Mouse (Mus musculus) splenic B cell, adult 2 months (primary cell): ENCODE results near the gene Ddi2.

Experiments
- DNase-seq: peaks from one replicate; pipeline ENCODE4 v3.0.0-alpha.2; 2011; ENCODE audit warnings: low read depth, low spot score
- H3K27me3 ChIP-seq: 2 replicates; pipeline ENCODE4 v1.6.1; 2012; ENCODE audit warnings: mild to moderate bottlenecking, low read length, moderate library complexity, mixed read lengths; ENCODE audit not compliant: control insufficient read depth, poor library complexity, insufficient read depth, severe bottlenecking
- H3K36me3 ChIP-seq: 2 replicates; pipeline ENCODE4 v1.6.1; 2012; ENCODE audit warnings: mild to moderate bottlenecking, low read length, moderate library complexity, mixed read lengths; ENCODE audit not compliant: control insufficient read depth, poor library complexity, insufficient read depth, severe bottlenecking

Gene Ddi2

DNA sequence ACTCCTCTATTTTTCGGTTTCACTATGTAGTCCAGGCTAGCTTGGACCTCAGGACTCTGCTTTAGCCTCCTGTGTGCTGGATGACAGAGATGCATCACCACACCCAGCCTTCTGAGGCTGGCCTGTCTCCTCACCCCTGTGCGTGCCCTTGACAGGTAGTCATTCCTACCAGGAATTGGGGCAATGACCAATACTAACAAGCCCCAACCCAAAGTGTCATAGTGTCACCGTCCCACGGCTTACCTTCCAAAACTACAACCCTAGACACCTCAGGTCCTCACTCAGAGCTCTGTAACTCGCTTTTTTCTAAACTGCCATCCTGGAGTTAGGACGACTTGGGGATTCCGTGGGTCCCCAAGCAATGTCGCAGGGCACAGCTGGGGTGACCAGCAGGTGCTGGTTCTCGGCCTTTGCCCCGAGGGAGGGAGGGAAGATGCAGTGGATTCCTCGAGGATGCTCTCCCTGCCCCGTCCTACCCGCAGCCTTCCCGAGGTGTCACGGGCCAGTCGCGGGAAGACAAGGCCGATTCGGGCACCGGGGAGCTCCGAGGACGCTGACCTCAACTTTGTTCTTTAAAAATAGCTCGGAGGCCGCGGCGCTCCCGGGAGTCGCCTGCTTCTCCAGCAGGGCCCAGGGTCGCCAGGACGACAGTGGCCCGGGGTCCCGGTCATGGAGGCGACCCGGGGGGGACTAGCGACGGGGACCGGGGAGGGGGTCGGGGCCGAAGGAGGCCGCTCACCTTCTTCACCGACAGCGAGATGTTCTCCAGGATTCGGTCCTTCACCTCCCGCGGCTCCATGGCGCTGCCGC is 59.9 kb downstream of the Ddi2 start:
- Histone ChIP-seq H3K36me3 (no peaks in the 10 kb centered on the region), H3K27me3 (no peaks in the 10 kb centered on the region)
- DNase-seq: peak; percentile 12

DNA sequence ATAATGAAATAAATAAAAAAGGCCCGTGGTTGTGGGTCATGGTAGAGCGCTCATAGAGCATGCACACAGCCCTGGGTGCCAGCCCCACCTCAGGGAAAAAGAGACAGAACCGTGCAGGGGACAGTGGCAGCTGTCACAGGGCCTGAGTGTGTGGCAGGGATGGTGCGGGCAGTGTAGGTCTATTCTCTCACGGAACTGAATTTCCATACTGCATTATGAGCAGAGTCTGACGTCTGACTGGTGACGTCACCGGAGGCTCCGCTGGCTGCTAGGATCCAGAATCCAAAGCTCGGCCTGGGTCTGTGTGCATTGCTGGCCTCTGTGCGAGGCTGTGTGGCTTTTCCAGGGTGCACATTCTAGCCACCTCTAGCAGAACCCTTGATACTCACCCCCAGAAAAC is 62.3 kb downstream of the Ddi2 start:
- no peaks in the 10 kb centered on the region for H3K27me3 ChIP-seq
- no peak for DNase-seq
- H3K36me3 ChIP-seq: no peaks in the 10 kb centered on the region

DNA sequence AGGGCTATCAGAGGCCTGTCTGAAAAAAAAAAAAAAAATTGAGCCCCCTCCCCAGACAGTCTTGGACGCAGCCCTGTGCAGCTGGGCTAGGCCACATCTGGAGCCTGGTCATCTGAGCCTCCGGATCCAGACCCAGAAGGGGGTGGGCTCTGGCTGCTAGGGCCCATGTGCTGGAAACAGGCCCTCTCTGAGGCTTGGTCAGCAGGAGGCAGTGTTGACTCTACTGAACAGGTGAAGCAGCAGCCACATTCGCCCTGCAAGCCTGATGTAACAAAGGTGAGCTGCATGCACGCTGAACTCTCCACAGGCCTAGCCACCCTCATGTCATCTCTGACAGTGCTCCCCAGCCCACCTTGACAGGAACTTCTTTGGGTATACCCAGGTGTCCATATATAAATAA is 63.5 kb downstream of the Ddi2 start:
- H3K27me3 ChIP-seq: no peaks in the 10 kb centered on the region
- H3K36me3 ChIP-seq: no peaks in the 10 kb centered on the region
- DNase-seq: peak; percentile 18

GRCm38 (mm10) chr4:141658846-141659484 is 64.3 kb downstream of the Ddi2 start:
- DNase-seq: no peak
- no peaks in the 10 kb centered on the region for H3K27me3 ChIP-seq

GRCm38 (mm10) chr4:141656932-141657331 is 66.3 kb downstream of the Ddi2 start:
- Histone ChIP-seq H3K36me3 (no peaks in the 10 kb centered on the region), H3K27me3 (no peaks in the 10 kb centered on the region)
- no peak for DNase-seq

More at GRCm38 (mm10) chr4:141658846-141659484, 64.3 kb downstream of the Ddi2 start:
- H3K36me3 ChIP-seq: no peaks in the 10 kb centered on the region

DNA sequence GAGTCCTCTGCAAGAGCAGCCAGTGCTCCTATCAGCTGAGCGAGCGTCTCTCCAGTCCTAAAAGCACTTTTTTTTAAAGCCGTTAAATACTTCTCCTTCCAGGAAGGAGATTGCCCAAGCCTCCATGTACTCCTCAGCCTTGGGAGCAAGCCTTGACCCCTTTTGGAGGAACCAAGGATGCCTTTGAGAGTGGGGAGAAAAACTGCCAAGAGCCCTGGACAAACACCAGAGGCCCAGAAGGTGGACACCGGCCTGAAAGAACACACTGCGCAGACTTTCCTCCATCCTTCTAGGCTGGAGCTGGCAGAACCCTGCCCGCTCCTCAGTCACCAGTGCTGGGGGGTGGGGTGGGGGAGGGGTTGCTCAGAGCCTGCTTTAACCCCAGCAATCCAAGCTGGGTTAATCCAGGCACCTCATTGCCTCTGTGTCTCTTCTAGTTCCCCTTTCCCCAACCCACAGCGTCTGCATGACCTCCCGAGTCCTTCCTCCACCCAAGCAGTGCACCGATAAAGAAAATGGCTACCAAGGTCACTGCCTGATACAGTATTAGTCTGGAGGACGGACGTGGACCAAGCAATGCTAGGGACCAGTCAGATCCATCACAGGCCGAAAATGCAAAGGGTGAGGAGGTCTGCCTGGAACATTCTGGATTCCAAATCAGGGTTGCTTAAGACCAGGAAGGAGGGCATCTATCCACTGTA is 67.2 kb downstream of the Ddi2 start:
- DNase-seq: peak; percentile 13
- H3K36me3 ChIP-seq: no peaks in the 10 kb centered on the region
- H3K27me3 ChIP-seq: no peaks in the 10 kb centered on the region

DNA sequence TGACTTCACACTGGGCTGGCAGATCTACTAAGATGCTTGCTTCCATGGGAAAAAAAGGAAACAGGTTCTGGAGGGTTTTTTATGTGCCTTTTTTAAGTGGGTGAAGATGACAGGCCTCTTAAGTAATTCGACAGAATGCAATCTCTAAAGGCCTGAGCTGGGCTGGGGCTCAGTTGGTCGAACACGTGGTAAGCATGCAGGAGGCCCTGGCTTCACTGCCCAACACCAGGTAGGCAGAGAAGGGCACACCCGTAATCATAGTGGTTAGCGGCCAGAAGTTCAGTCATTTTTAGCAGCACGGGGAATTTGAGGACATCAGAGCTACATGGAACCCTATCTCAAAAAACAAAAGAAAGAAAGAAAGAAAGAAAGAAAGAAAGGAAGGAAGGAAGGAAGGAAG is 68.7 kb downstream of the Ddi2 start:
- no peak for DNase-seq
- Histone ChIP-seq H3K36me3 (no peaks in the 10 kb centered on the region), H3K27me3 (no peaks in the 10 kb centered on the region)

GRCm38 (mm10) chr4:141653813-141654212 is 69.4 kb downstream of the Ddi2 start:
- no peak for DNase-seq
- no peaks in the 10 kb centered on the region for H3K27me3 ChIP-seq
- no peaks in the 10 kb centered on the region for H3K36me3 ChIP-seq

GRCm38 (mm10) chr4:141653044-141653443 is 70.2 kb downstream of the Ddi2 start:
- no peak for DNase-seq
- no peaks in the 10 kb centered on the region for H3K36me3 ChIP-seq
- no peaks in the 10 kb centered on the region for H3K27me3 ChIP-seq

DNA sequence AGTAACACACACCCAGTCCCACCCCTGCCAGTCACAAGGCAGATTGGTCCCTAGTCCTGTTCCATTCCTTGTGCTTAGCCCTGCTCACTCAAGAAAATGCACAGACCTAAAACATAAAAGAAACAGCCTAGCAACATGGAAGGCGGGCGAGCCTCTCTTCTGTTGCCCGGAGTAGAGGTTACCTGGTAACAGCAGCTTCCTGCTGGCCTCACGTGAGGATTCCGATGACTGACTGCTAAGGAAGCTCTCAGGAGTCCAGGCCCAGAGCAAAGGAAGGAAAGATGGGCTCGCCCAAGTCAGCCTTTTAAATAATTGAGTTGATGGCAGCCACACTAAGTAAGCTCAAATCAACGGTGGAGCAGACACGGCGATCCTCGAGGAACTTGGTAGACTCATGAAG is 71.3 kb downstream of the Ddi2 start:
- no peaks in the 10 kb centered on the region for H3K27me3 ChIP-seq
- DNase-seq: no peak
- H3K36me3 ChIP-seq: no peaks in the 10 kb centered on the region

DNA sequence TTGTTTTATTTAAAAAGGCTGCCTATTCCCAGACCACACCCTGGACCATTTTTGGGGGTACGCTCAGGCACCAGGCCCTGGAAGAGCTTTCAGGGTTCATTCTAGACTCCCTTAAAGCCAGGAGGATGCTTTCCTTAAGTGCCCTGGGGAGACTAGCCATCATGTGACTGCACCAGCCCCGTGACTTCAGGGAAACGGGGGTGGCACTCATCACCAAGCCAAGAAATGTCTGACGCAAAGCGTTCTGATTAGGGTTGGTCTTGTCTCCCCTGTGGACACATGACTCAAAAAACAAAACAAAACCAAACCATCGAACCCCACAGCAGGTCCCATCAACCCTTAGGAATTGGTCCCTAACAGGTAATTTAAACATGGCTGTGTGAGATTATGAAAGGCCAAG is 71.9 kb downstream of the Ddi2 start:
- H3K27me3 ChIP-seq: no peaks in the 10 kb centered on the region
- DNase-seq: no peak
- no peaks in the 10 kb centered on the region for H3K36me3 ChIP-seq

- Histone ChIP-seq H3K36me3 (no peaks in the 10 kb centered on the region), H3K27me3 (no peaks in the 10 kb centered on the region)
- no peak for DNase-seq
Observed at GRCm38 (mm10) chr4:141649244-141649643, 74.0 kb downstream of the Ddi2 start.

DNA sequence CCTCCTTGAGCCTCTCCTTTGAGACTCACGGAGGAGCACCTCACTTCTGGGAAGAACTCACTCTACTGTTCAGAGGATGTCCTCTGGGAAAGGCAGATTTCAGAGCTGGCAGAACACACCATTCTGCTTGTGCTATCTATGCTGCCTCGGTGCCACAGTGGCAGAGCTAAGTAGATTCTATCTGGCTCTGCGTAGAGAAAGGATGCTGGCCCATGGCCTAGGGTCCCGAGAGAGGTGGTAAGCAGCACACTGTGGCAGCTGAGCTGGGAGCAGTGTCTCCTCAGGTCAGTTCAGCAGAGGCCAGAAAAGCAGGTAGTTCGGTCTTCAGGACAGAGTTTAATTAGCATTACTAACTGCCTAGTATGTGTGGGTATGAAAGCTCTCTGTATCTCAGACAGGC is 75.0 kb downstream of the Ddi2 start:
- Histone ChIP-seq H3K36me3 (no peaks in the 10 kb centered on the region), H3K27me3 (no peaks in the 10 kb centered on the region)
- no peak for DNase-seq

- H3K36me3 ChIP-seq: no peaks in the 10 kb centered on the region
- no peaks in the 10 kb centered on the region for H3K27me3 ChIP-seq
- no peak for DNase-seq
Observed at GRCm38 (mm10) chr4:141647187-141647586, 76.0 kb downstream of the Ddi2 start.

DNA sequence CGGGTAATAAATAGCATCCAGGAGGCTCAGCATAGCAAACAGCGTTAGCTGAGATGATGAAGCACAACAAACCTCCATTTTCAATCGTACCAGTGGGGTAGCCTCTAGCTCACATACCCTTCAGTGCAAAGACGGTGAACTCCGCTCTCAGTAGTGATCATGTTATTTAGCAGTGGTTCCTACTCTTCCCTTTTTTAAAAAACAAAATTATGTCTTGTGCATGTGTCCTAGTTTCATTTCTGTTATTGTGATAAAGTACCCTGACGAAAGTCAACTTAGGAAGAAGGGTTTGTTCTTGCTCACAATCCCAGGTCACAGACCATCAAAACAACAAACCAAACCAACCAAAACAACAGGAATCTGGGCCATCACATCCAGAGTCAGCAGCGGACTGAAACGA is 77.2 kb downstream of the Ddi2 start:
- no peak for DNase-seq
- no peaks in the 10 kb centered on the region for H3K27me3 ChIP-seq
- H3K36me3 ChIP-seq: no peaks in the 10 kb centered on the region
